Mouse (Mus musculus) MEL-GATA-1-ER (cell line): ENCODE measurements around the gene Poglut1.

Experiments used
- DNase-seq: peaks from one replicate; pipeline ENCODE4 v3.0.0-alpha.2; 2012; ENCODE audit warnings: low read depth; ENCODE audit errors: extremely low read depth

Gene Poglut1

GRCm38 (mm10) chr16:38476312-38477240 is 73.5 kb downstream of the Poglut1 start:
- DNase-seq = no peak

- DNase-seq = no peak
Observed at GRCm38 (mm10) chr16:38475681-38476311, 74.3 kb downstream of the Poglut1 start.
